Mouse (Mus musculus): ENCODE measurements around the gene Snx1.

Snx1 gene

DNA sequence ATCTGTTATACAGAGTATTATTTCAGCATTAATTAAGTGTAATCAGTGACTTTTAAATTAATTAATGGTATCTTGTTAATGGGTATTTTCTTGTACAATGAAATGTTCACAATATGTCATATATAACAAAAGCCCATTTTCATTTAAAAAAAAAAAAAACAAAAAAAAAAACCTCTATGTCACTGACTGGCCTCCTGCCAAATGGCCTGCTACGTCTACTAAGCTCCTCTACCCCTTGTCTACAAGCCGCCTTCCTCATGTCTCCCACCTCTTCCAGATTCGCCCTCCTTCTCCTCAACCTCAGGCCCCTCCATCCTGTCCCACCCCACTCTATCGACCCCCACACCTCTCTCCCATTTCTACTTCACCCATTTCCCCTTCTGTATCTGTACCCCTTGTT, 74.9 kb downstream of the Snx1 start:
- DNase-seq (ENCODE audit: low read depth, low spot score), result no peak

DNA sequence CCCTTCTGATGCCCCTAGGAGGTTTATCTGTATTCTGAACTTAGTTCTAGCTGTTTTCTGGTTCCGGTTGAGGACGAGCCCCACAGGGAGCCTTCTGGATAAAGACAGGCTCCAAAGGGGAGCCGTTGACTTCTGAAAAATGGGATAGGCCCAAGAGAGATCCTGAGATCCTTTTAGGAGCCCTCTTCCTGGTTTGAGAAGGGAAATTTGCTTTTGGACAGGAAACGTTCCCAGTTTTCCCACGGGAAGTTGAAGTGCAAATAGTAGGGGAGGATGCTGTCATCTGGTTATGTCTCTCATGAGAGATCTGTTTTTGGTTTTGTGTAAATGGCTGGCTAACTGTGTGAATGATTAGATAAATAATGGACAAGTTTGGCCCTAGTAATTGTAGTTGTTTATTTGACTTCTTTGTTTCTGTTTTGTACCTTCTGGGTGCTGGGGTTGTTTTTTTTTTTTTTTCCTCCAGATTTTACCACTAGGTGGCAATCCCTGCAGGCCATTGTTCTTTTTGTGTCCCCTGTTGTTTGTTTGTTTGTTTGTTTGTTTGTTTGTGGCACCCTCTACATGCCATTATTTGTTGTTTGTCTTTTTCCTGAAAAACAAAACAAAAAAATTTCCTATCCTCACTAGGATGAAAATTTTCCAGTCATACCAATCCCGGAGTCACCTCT, 76.3 kb downstream of the Snx1 start:
- DNase-seq (ENCODE audit: low read depth, low spot score), result peak; percentile 35

DNA sequence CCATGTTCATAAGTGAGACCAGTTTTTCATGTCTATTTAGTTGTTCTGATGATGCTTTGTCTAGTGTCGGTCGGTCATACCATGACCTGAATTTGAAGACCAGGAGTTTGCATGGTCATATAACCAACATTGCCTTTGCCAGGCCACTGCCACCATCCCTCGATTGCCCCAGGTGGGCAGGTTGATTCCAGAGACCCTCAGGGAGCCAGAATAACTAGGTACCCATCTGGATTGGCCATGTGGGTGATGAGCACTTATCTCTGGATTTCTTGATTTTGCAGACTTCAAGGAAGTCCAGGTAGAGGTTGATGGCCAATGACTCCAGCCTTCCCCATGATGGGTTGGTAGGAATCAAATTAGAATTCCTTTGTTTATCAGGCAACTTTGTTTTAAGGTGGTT, 83.1 kb downstream of the Snx1 start:
- DNase-seq (ENCODE audit: low read depth, low spot score), result no peak

DNA sequence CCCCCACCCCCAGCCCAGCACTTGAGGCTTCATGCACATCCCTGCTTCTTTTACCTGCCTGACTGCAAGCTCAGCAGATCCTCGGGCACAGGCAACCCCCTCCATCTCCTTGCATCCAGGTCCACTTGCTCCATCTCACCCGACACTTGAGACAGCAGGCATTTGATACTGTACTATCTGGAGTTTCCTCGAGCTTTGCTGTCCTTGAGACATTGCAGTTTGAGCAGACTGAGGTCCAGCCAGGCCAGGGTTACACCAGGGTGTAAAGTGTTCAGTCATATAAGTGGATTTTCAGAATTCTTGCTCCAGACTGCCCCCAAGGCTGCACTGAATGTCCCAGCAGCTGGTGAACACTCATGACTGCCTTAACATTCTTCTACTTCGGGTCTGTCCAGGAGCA, 84.1 kb downstream of the Snx1 start:
- DNase-seq (ENCODE audit: low read depth, low spot score), result no peak

DNA sequence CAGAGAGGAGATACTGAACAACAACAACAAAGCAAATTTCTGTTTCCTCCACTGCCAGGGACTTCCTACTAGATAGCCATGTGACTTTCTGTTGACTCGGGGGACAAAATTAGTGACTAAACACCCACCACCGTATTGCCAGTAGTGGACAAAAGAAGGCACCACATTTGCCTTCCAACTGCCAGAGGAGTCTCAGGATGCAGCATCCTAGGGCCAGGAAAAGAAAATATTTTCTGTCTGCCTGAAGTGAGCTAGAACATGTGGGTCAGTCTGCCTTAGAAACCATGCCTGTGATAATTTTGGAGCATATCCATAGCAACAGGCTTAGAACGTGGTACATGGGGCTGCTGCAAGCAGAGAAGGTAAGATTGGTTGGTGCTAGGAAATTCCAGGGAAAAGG, 85.6 kb downstream of the Snx1 start:
- DNase-seq (ENCODE audit: low read depth, low spot score), result no peak

DNA sequence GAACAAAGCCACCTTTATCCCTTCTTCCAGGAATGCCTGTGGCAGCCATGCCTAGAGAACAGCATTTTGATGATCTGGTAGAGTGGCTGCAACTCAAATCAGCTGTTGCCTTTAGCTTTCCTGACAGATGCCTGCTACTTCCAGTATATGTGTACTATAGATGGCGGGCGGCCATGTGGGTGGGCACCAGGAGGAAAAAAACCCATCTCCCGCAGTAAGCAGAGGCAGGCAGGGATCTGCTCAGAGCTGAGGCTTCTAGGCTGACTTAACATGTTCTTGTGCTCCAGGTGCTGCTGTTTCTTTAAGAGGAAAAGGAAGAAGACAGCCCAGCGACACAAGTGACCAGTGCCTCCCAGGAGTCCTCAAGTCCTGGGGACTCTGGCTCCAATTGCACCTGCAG, 87.1 kb downstream of the Snx1 start:
- no peak for DNase-seq (ENCODE audit: low read depth, low spot score)

DNA sequence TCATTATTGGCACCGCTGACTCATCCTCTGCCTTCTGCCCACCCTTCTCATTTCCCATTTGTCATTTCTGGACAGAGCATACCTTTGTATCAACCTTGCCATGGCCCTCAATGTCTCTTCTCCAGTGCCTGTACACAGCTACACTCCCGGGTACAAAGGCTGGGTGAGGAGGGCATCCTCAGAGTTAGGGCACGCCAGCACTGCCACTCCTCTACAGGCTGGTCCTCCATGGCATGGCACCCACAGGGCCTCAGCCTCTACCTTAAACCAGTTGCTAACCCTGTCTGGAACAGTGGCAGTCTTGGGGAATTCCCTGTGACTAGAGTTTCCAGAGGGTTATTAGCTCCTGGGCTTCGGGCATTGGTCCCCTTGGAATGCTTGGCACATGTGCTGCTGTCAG, 87.8 kb downstream of the Snx1 start:
- DNase-seq (ENCODE audit: low read depth, low spot score), result no peak
